Mouse (Mus musculus) right cerebral cortex, adult 18-20 months (tissue): ENCODE measurements around the gene Zfp507.

Source experiments
- DNase-seq: peaks from one replicate; pipeline ENCODE4 v3.0.0; 2022; ENCODE audit warnings: mixed read lengths

The Zfp507 gene

GRCm38 (mm10) chr7:35732585-35733059 lies 70.2 kb downstream of the Zfp507 start:
- no peak for DNase-seq

DNA sequence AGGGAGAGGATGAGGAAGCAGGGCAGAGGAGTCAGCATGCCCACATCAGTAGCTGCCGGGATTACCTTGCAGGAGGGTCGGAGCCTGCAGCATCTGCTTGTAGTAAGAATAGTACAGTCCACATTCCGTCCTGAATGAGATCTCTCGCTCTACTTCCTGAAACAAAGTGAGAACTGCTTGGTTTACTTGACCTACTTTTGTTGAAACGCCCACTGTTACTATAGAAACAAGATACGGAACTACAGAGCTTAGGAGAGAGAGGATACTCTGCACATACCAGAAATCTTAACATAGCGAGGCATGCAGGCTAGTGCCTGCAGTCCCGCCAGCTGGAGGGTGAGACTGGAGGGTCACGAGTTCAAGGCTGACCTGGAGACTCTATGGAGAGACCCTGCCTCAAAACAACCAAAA lies 73.2 kb downstream of the Zfp507 start:
- peak; percentile 66 for DNase-seq

DNA sequence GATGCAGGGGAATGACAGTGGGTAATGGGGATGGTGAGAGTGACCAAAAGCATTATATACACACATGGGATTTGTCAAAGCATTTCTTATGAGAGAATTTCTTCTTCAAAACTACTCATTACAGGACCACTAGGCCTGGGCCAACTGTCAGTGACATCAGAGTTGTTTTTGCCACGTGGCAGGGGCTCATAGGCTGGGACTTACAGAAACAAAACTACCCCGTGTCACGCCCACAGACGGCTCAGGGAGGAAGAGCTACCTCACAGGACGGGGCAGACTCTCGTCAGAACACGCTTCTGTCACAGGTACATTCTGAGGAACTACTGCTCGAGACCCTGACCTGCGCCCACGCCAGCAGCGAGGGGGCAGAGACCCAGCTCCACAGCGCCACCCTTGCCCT lies 74.4 kb downstream of the Zfp507 start:
- no peak for DNase-seq

DNA sequence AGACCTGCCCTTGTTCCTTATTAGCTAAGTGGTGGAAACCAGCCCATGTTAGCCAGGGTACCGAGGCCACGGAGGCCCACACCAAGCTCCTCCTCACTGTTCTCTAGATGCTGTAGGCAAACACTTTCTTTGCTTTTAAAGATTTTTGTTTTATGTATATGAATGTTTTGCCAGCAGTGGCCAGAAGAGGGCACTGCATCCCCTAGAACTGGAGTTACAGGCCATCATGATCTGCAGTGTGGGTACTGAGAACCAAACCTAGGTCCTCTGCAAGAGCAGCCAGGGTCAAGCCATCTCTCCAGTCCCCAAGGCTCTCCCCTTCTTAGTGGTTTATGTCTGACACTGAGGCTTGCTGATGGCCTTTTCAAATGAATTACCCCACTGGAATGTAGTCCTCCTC lies 79.8 kb downstream of the Zfp507 start:
- no peak for DNase-seq
